Mouse (Mus musculus): Measurements from ENCODE around the gene Pde6h. TPM values are rescaled to one million over a fixed set of nuclear protein-coding genes. Genes with fewer than 3 reads are reported as not detected.
A peak's percentile ranks its signal among the peaks of the same experiment; 100 is the strongest.

The Pde6h gene
- polyA plus RNA-seq, 1 experiment from 2014 or later: not detected

GRCm38 (mm10) chr6:136939326-136940187 lies 15.9 kb downstream of the Pde6h start:
- Histone ChIP-seq H3K4me3 (ENCODE audit: low read depth, low read length) (no peak overlapping the region), H3K27me3 (ENCODE audit: insufficient read depth, low read length) (no peaks in the 10 kb centered on the region), H3K4me1 (ENCODE audit: insufficient read depth) (peaks cover 8% of the 10 kb centered on the region; the same call in 1 of the 2 replicates), H3K36me3 (ENCODE audit: insufficient read depth) (no peaks in the 10 kb centered on the region), H3K9me3 (ENCODE audit: low read depth, low read length) (no peaks in the 10 kb centered on the region), H3K27ac (ENCODE audit: low read depth) (0 out of 2 replicates have a peak overlapping the region, but pooled peaks have one; percentile 75), H3K4me2 (no peak overlapping the region), H3K9ac (no peak overlapping the region)
- no peak for TF ChIP-seq CTCF (IDR thresholded peaks at IDR 0.05; ENCODE audit: low read depth)
- DNase-seq (no peak), ATAC-seq (ENCODE audit: insufficient read depth) (no peak)
- WGBS: 56% methylated on average over 14 of the region's 14 CpGs

GRCm38 (mm10) chr6:136940188-136940960 lies 16.7 kb downstream of the Pde6h start:
- peak; percentile 6; the same call in 1 of the 2 replicates for ATAC-seq (ENCODE audit: insufficient read depth)
- TF ChIP-seq CTCF (IDR thresholded peaks at IDR 0.05; ENCODE audit: low read depth): no peak
- H3K4me3 ChIP-seq (ENCODE audit: low read depth, low read length): no peak overlapping the region; the same call in 1 of the 2 replicates

GRCm38 (mm10) chr6:136941051-136942021 lies 17.7 kb downstream of the Pde6h start, which contains the start of gene Arhgdib:
Gene Arhgdib (minus strand): TSS chr6:136941899.
- Histone ChIP-seq H3K36me3 (ENCODE audit: insufficient read depth) (no peaks in the 10 kb centered on the region), H3K4me1 (ENCODE audit: insufficient read depth) (peaks cover 8% of the 10 kb centered on the region; the same call in 1 of the 2 replicates), H3K4me3 (ENCODE audit: low read depth, low read length) (no peak within 1 kb of the TSS; the same call in 1 of the 2 replicates), H3K9ac (no peak within 1 kb of the TSS), H3K9me3 (ENCODE audit: low read depth, low read length) (no peaks in the 10 kb centered on the region), H3K27ac (ENCODE audit: low read depth) (peak within 1 kb of the TSS; percentile 75), H3K4me2 (peak within 1 kb of the TSS; percentile 41), H3K27me3 (ENCODE audit: insufficient read depth, low read length) (no peaks in the 10 kb centered on the region)
- peak; percentile 50 for DNase-seq
- TF ChIP-seq CTCF (IDR thresholded peaks at IDR 0.05; ENCODE audit: low read depth): no peak
- WGBS: 18% methylated on average over 12 of the region's 12 CpGs
- peak; percentile 45; the same call in 1 of the 2 replicates for ATAC-seq (ENCODE audit: insufficient read depth)

More at GRCm38 (mm10) chr6:136940188-136940960, 16.7 kb downstream of the Pde6h start:
- Histone ChIP-seq H3K4me1 (ENCODE audit: insufficient read depth) (peaks cover 8% of the 10 kb centered on the region; the same call in 1 of the 2 replicates), H3K27ac (ENCODE audit: low read depth) (peak overlapping the region; percentile 75), H3K9ac (no peak overlapping the region), H3K36me3 (ENCODE audit: insufficient read depth) (no peaks in the 10 kb centered on the region), H3K9me3 (ENCODE audit: low read depth, low read length) (no peaks in the 10 kb centered on the region), H3K27me3 (ENCODE audit: insufficient read depth, low read length) (no peaks in the 10 kb centered on the region), H3K4me2 (peak overlapping the region; percentile 33)
- DNase-seq: no peak
- 72% methylated on average over 11 of the region's 11 CpGs for WGBS

- H3K4me3 ChIP-seq (ENCODE audit: low read depth, low read length): no peak overlapping the region
- WGBS: 78% methylated on average over 9 of the region's 9 CpGs
- no peaks in the 10 kb centered on the region for H3K9me3 ChIP-seq (ENCODE audit: low read depth, low read length)
- DNase-seq: no peak
- no peak overlapping the region for H3K4me2 ChIP-seq
- no peak for ATAC-seq (ENCODE audit: insufficient read depth)
- peaks cover 8% of the 10 kb centered on the region; the same call in 1 of the 2 replicates for H3K4me1 ChIP-seq (ENCODE audit: insufficient read depth)
- no peak overlapping the region for H3K27ac ChIP-seq (ENCODE audit: low read depth)
- no peaks in the 10 kb centered on the region for H3K27me3 ChIP-seq (ENCODE audit: insufficient read depth, low read length)
- no peaks in the 10 kb centered on the region for H3K36me3 ChIP-seq (ENCODE audit: insufficient read depth)
- no peak for TF ChIP-seq CTCF (IDR thresholded peaks at IDR 0.05; ENCODE audit: low read depth)
- H3K9ac ChIP-seq: no peak overlapping the region
These were observed 18.6 kb downstream of the Pde6h start for GRCm38 (mm10) chr6:136942280-136942679.

GRCm38 (mm10) chr6:136943392-136943791 lies 19.8 kb downstream of the Pde6h start:
- H3K27me3 ChIP-seq (ENCODE audit: insufficient read depth, low read length): no peaks in the 10 kb centered on the region
- DNase-seq: no peak
- peaks cover 8% of the 10 kb centered on the region; the same call in 1 of the 2 replicates for H3K4me1 ChIP-seq (ENCODE audit: insufficient read depth)
- no peaks in the 10 kb centered on the region for H3K36me3 ChIP-seq (ENCODE audit: insufficient read depth)
- H3K9me3 ChIP-seq (ENCODE audit: low read depth, low read length): no peaks in the 10 kb centered on the region
- no peak overlapping the region for H3K9ac ChIP-seq
- TF ChIP-seq CTCF (IDR thresholded peaks at IDR 0.05; ENCODE audit: low read depth): no peak
- no peak for ATAC-seq (ENCODE audit: insufficient read depth)
- no peak overlapping the region for H3K4me2 ChIP-seq
- H3K4me3 ChIP-seq (ENCODE audit: low read depth, low read length): no peak overlapping the region
- H3K27ac ChIP-seq (ENCODE audit: low read depth): no peak overlapping the region

- no peak overlapping the region for H3K9ac ChIP-seq
- no peak for DNase-seq
- WGBS: 56% methylated on average over 8 of the region's 8 CpGs
- ATAC-seq (ENCODE audit: insufficient read depth): no peak
- H3K9me3 ChIP-seq (ENCODE audit: low read depth, low read length): no peaks in the 10 kb centered on the region
- no peaks in the 10 kb centered on the region for H3K27me3 ChIP-seq (ENCODE audit: insufficient read depth, low read length)
- H3K36me3 ChIP-seq (ENCODE audit: insufficient read depth): no peaks in the 10 kb centered on the region
- H3K4me3 ChIP-seq (ENCODE audit: low read depth, low read length): no peak overlapping the region
- no peak overlapping the region for H3K27ac ChIP-seq (ENCODE audit: low read depth)
- no peak overlapping the region for H3K4me2 ChIP-seq
- peaks cover 8% of the 10 kb centered on the region; the same call in 1 of the 2 replicates for H3K4me1 ChIP-seq (ENCODE audit: insufficient read depth)
- TF ChIP-seq CTCF (IDR thresholded peaks at IDR 0.05; ENCODE audit: low read depth): no peak
These were observed 20.9 kb downstream of the Pde6h start for GRCm38 (mm10) chr6:136944511-136944910.
